Mouse (Mus musculus) urinary bladder, postnatal 36 days (tissue): ENCODE results near the gene Zbed6.
"Not testable (repeated sequence)": the region's sequence is repeated elsewhere in the genome, so short reads cannot be mapped to it uniquely, and the experiment has no call there.

Source experiments
- DNase-seq, 2 experiments: peaks; one replicate each; pipeline ENCODE4 v3.0.0; 2022; ENCODE audit warnings: low spot score in 2 of 2, mixed read lengths in 1 of 2

Gene Zbed6

DNA sequence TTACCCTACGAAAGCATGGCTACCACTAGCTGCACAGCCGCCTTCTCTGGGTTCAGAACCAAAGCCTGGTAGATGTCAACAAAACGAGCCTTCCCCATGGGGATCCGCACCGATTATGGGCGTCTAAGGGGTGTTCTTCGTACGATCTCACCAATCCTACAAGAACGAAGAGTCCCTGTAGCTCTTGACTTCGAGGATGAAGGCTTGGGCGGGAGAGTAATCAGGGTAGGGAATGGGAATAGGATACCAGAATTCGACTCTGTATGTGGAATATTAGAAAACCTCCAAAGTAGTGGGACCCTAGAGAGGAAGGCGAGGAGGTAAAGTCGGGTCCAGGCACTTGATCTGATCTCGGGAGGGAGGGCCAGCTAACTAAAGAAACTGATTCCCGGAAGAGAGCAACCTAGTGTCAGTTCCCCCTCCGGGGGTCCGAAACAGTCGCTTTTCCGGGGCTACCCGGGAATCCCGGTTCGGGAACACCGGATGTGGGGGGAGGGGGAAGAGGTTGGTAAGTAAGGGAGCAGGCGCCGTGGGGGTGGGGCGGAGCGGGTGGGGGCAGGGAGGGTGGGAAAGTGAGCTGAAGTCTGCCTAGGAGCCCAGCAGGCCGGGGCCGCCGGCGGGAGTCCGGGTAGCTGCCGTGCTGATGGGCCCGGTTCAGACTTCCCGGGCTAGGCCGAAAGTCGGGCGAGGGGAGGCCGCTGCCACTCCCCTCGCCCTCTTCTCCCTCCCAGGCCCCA lies at the start of gene Zbed6:
Gene Zbed6, minus strand, starts transcription at position 420 of the 737 bp plus-strand sequence.
- DNase-seq = peak; percentile 57 to 59

DNA sequence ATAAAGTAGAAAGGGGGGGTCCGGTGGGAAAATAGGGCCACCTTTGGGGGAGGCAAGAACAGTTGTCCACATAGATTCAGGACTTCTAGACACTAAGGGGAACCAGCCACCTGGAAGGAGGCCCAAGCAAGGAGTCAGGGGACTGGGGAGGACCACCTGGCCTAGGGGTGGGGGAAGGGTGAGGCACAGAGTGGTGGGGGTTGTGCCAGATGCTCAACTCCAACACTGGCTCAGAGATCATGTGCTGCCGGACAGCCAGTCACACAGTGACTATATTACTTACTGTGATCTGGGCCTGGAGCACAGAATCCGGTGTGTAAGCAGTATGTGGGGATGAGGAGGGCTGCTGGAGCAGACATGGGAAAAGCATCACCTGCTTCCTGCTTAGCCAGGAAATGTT lies 48.6 kb upstream of the Zbed6 start:
- no peak for DNase-seq

GRCm38 (mm10) chr1:133701824-133702223 lies 41.1 kb upstream of the Zbed6 start:
- DNase-seq = not testable (repeated sequence)

DNA sequence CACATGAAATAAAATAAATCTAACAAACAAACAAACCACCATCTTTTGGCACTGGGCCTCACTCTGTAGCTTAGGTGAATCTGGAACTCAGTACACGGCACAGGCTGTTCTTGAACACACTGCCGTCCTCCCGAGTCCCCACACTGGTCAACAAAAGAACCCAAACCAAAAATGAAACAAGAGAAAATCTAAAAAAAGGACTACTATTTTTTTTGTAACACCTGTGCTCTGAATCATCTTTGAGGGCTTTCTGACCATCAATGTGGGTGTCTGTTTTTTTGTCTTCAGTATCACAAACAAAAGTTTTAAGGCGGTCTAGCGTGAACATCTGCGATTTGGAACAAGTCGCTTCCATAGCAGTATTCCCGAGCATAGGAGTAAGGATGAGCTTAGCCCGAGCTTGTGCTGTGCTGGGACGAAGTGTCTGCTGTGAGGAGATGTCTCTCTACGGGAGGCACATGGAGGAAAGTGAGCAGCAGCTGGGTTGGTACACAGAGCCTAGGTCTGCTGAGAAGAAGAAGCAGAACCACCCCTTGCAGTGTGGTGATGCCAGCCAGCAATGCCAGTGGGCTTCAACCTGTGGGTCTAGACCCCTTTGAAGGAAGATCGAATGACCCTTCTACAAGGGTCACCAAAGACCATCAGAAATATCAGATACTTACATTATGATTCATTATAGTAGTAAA lies 37.4 kb upstream of the Zbed6 start:
- no peak for DNase-seq

DNA sequence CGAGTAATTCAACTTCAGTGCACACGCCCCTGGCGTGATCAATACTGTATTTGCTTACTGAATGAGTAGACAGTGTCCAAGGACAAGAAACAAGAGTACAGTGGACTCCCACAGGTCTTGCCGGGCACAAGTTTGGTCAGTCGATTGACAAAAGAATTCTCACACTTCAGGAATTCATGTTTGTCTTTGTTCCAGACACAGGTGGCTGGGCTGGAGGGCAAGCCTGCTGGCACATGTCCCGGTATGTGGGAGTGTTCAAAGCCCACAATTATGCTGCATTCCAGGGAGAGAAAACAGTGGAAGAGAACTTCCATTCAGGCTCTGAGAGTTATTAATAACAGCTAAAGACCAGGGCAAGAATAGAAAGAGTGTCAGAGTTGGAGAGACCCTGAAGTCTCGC lies 35.2 kb upstream of the Zbed6 start:
- peak; percentile 54 to 57 for DNase-seq

- no peak for DNase-seq
Measured at GRCm38 (mm10) chr1:133694876-133695275, 34.2 kb upstream of the Zbed6 start.

DNA sequence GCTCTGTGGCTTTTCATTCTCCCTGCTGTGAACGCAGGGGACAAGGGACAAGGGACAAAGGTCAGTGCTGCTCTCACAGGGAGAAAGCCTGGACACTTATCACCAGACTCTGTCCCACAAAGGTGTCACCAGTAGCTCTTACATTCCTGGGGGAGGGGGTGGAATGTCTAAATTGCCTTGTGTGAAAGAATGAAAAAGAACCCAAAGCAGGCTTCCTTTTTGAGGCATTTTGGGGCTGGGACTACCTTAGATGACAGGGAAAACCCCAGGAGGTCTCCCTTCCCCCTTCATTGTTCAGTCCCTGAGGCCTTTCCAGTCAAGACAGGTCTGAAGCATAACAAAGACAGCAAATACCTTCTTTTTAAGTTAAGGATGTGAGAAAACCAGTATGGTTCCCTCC lies 33.6 kb upstream of the Zbed6 start:
- no peak for DNase-seq

DNA sequence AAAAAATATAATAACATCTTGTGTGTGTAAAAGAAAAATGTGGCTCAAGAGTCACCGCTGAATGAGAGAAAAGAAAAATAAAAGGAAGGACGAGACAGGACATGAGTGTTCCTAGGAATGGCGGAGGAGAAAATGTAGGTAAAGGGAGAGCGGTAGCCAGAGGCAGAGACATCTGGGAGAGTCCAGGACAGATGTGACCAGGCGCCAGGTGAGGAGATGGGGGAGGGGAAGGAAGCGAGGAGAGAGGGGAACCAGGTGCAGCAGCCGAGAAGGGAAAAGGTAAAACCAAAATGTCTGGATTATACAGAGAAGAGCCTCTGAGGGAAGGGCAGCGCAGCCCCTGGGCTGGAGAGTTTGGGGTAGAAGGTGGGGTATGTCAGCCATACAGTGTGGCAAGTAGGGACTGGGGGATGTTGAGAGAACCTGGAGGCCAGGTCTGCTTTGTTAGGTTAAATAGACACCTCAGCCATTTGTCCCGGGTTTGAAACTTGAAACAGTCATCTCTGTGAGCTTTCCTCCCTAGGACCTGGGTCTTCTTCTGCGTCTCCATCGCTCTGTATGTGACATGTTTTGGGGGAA lies 32.9 kb upstream of the Zbed6 start:
- no peak for DNase-seq

GRCm38 (mm10) chr1:133692195-133692594 lies 31.5 kb upstream of the Zbed6 start:
- DNase-seq = no peak

DNA sequence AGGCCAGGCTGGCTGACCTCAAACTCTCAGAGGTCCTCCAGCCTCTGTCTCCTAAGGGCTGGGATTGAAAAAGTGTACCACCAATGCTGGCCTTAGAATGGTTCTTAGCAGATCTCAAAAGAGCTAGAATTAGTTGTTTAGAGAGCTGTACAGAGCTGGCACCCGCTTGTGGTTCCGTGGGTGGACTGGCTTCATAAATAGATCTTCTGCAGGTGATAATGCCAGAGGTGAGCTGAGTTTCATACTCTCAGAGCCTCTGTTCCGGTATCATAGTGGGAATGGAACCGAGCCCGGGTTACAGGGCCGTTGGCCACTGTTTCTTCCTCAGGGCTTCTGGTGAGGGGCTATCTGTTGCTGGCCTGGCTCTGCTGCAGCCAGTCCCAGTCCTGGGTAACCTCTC lies 30.4 kb upstream of the Zbed6 start:
- no peak for DNase-seq

- no peak for DNase-seq
Measured at GRCm38 (mm10) chr1:133689897-133690296, 29.2 kb upstream of the Zbed6 start, which contains the start of gene Lax1. Gene Lax1 (minus strand): TSS chr1:133690108.

- no peak for DNase-seq
Measured at GRCm38 (mm10) chr1:133688301-133688700, 27.6 kb upstream of the Zbed6 start.

DNA sequence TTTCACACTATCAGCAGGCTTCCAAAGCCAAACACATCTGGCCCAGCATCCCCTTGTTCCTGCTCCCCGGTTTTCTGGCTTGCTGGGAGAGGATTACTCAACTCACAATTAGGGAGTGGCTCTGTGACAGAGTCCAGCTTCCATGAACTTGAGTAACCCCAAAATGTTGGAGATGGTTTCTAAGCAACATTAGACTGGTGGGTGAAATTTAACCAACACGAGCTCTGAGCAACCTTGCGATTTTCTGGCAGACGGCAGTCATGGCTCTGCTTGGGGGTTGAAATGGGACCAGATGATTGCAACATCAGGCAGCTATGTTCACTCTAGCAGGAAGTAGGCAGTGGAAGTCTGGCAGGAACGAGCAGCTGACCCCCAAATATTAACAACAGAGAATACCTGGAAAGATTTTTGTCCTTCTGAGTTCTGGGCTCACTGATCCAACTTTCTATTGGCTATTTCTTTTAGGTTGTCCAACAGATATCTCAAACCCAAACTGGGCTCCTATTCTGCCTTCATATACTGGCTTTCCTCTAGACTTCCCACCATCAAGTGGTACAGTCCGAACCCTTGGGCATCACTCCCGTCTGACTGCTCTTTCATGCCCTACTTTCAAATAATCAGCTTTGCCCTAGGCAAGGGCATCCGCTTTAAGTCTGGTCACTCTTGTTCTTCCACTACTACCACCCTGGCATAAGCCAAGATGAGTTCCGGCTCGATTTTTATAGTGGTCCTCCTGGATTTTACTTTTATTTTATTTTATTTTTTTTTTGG lies 25.2 kb upstream of the Zbed6 start:
- DNase-seq = peak; percentile 63 to 78

GRCm38 (mm10) chr1:133671801-133672200 lies 11.1 kb upstream of the Zbed6 start:
- no peak for DNase-seq

- DNase-seq = no peak
Measured at GRCm38 (mm10) chr1:133671266-133671665, 10.6 kb upstream of the Zbed6 start.

GRCm38 (mm10) chr1:133670776-133671175 lies 10.1 kb upstream of the Zbed6 start:
- DNase-seq = no peak

DNA sequence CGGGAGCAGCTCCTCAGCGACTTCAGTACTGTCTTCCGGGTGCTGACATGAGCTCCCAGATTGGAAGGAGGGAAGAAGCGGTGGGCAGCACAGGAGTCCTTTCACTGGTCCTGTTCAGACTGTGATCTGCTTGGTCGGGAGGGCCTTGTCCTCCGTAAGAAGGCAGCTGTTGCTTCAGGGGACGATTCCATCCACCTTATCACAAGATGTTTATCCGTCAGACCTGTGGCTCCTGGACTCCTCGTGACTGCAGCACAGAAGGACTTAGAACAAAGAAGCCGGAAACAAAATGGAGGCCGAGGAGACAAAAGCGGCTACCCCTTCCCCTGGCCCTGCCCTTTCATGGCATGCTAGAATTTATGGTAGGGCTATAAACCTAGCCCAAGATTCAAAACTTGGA lies 9.5 kb upstream of the Zbed6 start:
- DNase-seq = no peak

DNA sequence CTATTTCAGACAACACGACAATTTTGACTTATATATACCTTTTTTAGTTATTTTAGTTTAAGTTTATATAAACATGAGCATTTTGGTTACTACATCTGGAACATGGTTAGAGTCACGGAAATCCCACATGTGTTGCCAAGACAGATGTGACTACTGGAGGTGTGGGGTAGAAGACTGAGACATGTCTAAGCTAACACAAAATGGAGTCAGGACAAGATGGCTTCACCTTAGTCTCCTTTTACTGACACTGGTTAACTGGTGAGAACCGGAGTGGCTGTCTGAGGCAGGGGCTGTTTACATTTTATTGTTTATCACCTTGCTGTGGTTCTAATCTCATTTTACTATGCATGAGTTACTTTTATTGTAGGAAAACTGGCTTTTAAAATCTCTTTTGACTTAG lies 7.9 kb upstream of the Zbed6 start:
- no peak for DNase-seq

DNA sequence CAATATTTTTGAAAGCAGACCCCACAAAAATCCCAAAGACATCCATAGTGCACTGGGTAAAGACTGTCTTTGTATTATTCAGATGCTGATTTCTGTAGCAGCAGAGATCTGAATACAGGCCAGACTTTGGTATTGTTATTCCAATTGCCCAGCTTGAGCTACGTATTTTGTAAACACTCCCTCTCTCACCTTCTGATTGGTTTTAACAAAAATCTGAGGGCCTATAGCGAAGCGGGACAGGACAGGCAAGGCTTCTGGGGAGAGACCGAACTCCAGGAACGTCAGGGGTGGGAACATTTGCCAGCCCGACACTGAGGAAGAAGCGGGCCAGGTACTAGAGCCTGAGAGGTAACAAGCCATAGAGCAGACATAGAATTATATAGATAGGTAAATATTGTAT lies 7.0 kb upstream of the Zbed6 start:
- no peak for DNase-seq

- not testable (repeated sequence) for DNase-seq
Measured at GRCm38 (mm10) chr1:133665713-133666112, 5.0 kb upstream of the Zbed6 start.

DNA sequence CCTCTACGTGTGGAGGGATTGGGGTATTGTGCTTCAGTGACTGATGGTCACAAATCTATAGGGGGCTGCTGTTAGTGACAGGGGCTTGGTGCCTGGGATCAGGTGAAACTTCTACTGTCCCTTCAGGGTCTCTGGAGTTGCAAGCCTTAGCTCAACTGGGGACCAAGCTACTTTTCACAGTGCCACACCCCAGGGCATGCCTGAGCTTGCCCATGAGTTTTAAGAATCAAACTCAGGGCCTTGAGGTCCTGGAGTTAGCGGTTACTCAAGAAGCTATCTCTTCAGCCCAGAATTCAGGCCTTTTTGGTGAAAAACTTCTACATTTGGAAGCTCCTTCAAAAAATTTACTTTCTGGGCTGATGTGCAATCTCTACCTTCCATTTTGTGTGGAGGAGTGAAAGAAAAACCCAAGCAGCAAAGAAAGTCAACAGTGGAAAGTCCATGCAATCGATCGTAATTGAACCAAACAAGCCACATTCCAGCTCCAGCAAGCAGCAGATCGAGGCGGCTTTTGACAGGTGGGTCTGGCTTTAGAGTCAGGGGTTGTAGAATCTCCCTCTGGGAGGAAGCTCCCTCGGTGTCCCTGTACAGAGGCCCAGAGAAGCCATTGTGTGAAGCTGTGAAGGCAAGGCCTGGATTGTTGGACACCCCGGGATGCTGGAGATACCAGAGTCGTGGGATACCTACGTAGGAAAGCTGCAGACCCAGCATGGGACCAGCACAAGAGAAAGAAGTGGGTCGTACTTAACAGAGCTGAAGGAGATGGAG lies 3.7 kb upstream of the Zbed6 start:
- DNase-seq = no peak
